Mouse (Mus musculus): Measurements from ENCODE around the gene Olfr530. TPM values are rescaled to one million over a fixed set of nuclear protein-coding genes. Genes with fewer than 3 reads are reported as not detected.

The Olfr530 gene
- polyA plus RNA-seq (2014; fragmentation: Nextera tagmentation; extraction: Ambion mirVana): not detected in 2 replicates

- 78% methylated on average over 1 of the region's 1 CpGs for WGBS
- Histone ChIP-seq H3K4me3 (ENCODE audit: low read depth, low read length) (no peak within 1 kb of the TSS), H3K4me2 (no peak within 1 kb of the TSS), H3K9me3 (ENCODE audit: control insufficient read depth, low read length) (no peaks in the 10 kb centered on the region), H3K4me1 (ENCODE audit: control insufficient read depth, insufficient read depth, low read length) (no peaks in the 10 kb centered on the region), H3K27me3 (ENCODE audit: control insufficient read depth, insufficient read depth, low read length) (no peaks in the 10 kb centered on the region), H3K27ac (ENCODE audit: low read depth, low read length) (no peak within 1 kb of the TSS), H3K36me3 (ENCODE audit: control insufficient read depth, insufficient read depth, low read length) (no peaks in the 10 kb centered on the region), H3K9ac (ENCODE audit: low read length) (no peak within 1 kb of the TSS)
- DNase-seq (ENCODE audit: low spot score, missing footprints): no peak
- ATAC-seq (ENCODE audit: low FRiP score): no peak
Observed at GRCm38 (mm10) chr7:140376231-140376630, at the start of gene Olfr530. Gene Olfr530, minus strand, starts transcription at chr7:140376331.

- Histone ChIP-seq H3K27me3 (ENCODE audit: control insufficient read depth, insufficient read depth, low read length) (no peaks in the 10 kb centered on the region), H3K9ac (ENCODE audit: low read length) (no peak within 1 kb of the TSS), H3K4me1 (ENCODE audit: control insufficient read depth, insufficient read depth, low read length) (no peaks in the 10 kb centered on the region), H3K9me3 (ENCODE audit: control insufficient read depth, low read length) (no peaks in the 10 kb centered on the region), H3K4me3 (ENCODE audit: low read depth, low read length) (no peak within 1 kb of the TSS), H3K27ac (ENCODE audit: low read depth, low read length) (no peak within 1 kb of the TSS), H3K36me3 (ENCODE audit: control insufficient read depth, insufficient read depth, low read length) (no peaks in the 10 kb centered on the region), H3K4me2 (no peak within 1 kb of the TSS)
- no peak for DNase-seq (ENCODE audit: low spot score, missing footprints)
- ATAC-seq (ENCODE audit: low FRiP score): no peak
- WGBS: 97% methylated on average over 1 of the region's 1 CpGs
Observed at GRCm38 (mm10) chr7:140421539-140421938, 45.4 kb upstream of the Olfr530 start, which contains the start of gene Olfr532. Gene Olfr532, minus strand, starts transcription at chr7:140421639.

GRCm38 (mm10) chr7:140402818-140403217 is 26.7 kb upstream of the Olfr530 start, which contains the start of gene Olfr531:
Gene Olfr531, minus strand, starts transcription at chr7:140402918.
- Histone ChIP-seq H3K27ac (ENCODE audit: low read depth, low read length) (no peak within 1 kb of the TSS), H3K27me3 (ENCODE audit: control insufficient read depth, insufficient read depth, low read length) (no peaks in the 10 kb centered on the region), H3K4me1 (ENCODE audit: control insufficient read depth, insufficient read depth, low read length) (no peaks in the 10 kb centered on the region), H3K9me3 (ENCODE audit: control insufficient read depth, low read length) (no peaks in the 10 kb centered on the region), H3K36me3 (ENCODE audit: control insufficient read depth, insufficient read depth, low read length) (no peaks in the 10 kb centered on the region), H3K4me3 (ENCODE audit: low read depth, low read length) (no peak within 1 kb of the TSS), H3K9ac (ENCODE audit: low read length) (no peak within 1 kb of the TSS), H3K4me2 (no peak within 1 kb of the TSS)
- 86% methylated on average over 1 of the region's 1 CpGs for WGBS
- ATAC-seq (ENCODE audit: low FRiP score) (no peak), DNase-seq (ENCODE audit: low spot score, missing footprints) (no peak)

GRCm38 (mm10) chr7:140376911-140377310 is 780 bp upstream of the Olfr530 start:
- H3K36me3 ChIP-seq (ENCODE audit: control insufficient read depth, insufficient read depth, low read length): no peaks in the 10 kb centered on the region
- no peak overlapping the region for H3K9ac ChIP-seq (ENCODE audit: low read length)
- WGBS: 96% methylated on average over 2 of the region's 2 CpGs
- H3K27me3 ChIP-seq (ENCODE audit: control insufficient read depth, insufficient read depth, low read length): no peaks in the 10 kb centered on the region
- no peaks in the 10 kb centered on the region for H3K9me3 ChIP-seq (ENCODE audit: control insufficient read depth, low read length)
- DNase-seq (ENCODE audit: low spot score, missing footprints) (no peak), ATAC-seq (ENCODE audit: low FRiP score) (no peak)
- H3K27ac ChIP-seq (ENCODE audit: low read depth, low read length): no peak overlapping the region
- H3K4me3 ChIP-seq (ENCODE audit: low read depth, low read length): no peak overlapping the region
- no peak overlapping the region for H3K4me2 ChIP-seq
- no peaks in the 10 kb centered on the region for H3K4me1 ChIP-seq (ENCODE audit: control insufficient read depth, insufficient read depth, low read length)

GRCm38 (mm10) chr7:140374300-140374699 is 1.8 kb downstream of the Olfr530 start:
- H3K4me1 ChIP-seq (ENCODE audit: control insufficient read depth, insufficient read depth, low read length): no peaks in the 10 kb centered on the region
- no peak overlapping the region for H3K4me3 ChIP-seq (ENCODE audit: low read depth, low read length)
- H3K27ac ChIP-seq (ENCODE audit: low read depth, low read length): no peak overlapping the region
- no peak overlapping the region for H3K4me2 ChIP-seq
- 87% methylated on average over 4 of the region's 4 CpGs for WGBS
- H3K27me3 ChIP-seq (ENCODE audit: control insufficient read depth, insufficient read depth, low read length): no peaks in the 10 kb centered on the region
- H3K9me3 ChIP-seq (ENCODE audit: control insufficient read depth, low read length): no peaks in the 10 kb centered on the region
- H3K9ac ChIP-seq (ENCODE audit: low read length): no peak overlapping the region
- no peak for ATAC-seq (ENCODE audit: low FRiP score)
- H3K36me3 ChIP-seq (ENCODE audit: control insufficient read depth, insufficient read depth, low read length): no peaks in the 10 kb centered on the region
- no peak for DNase-seq (ENCODE audit: low spot score, missing footprints)

- Histone ChIP-seq H3K27me3 (ENCODE audit: control insufficient read depth, insufficient read depth, low read length) (no peaks in the 10 kb centered on the region), H3K9ac (ENCODE audit: low read length) (no peak within 1 kb of the TSS), H3K27ac (ENCODE audit: low read depth, low read length) (no peak within 1 kb of the TSS), H3K9me3 (ENCODE audit: control insufficient read depth, low read length) (no peaks in the 10 kb centered on the region), H3K4me3 (ENCODE audit: low read depth, low read length) (no peak within 1 kb of the TSS), H3K4me1 (ENCODE audit: control insufficient read depth, insufficient read depth, low read length) (no peaks in the 10 kb centered on the region), H3K4me2 (no peak within 1 kb of the TSS), H3K36me3 (ENCODE audit: control insufficient read depth, insufficient read depth, low read length) (no peaks in the 10 kb centered on the region)
- DNase-seq (ENCODE audit: low spot score, missing footprints): no peak
- no peak for ATAC-seq (ENCODE audit: low FRiP score)
- 70% methylated on average over 3 of the region's 3 CpGs for WGBS
Observed at GRCm38 (mm10) chr7:140361571-140361970, 14.6 kb downstream of the Olfr530 start, which contains the start of gene Olfr60. Gene Olfr60, minus strand, starts transcription at chr7:140361671.

GRCm38 (mm10) chr7:140333717-140334116 is 42.4 kb downstream of the Olfr530 start, which contains the start of gene Olfr527:
Gene Olfr527, plus strand, starts transcription at chr7:140334017.
- Histone ChIP-seq H3K4me1 (ENCODE audit: control insufficient read depth, insufficient read depth, low read length) (no peaks in the 10 kb centered on the region), H3K36me3 (ENCODE audit: control insufficient read depth, insufficient read depth, low read length) (no peaks in the 10 kb centered on the region), H3K4me3 (ENCODE audit: low read depth, low read length) (no peak within 1 kb of the TSS), H3K4me2 (no peak within 1 kb of the TSS), H3K9me3 (ENCODE audit: control insufficient read depth, low read length) (no peaks in the 10 kb centered on the region), H3K27me3 (ENCODE audit: control insufficient read depth, insufficient read depth, low read length) (no peaks in the 10 kb centered on the region), H3K9ac (ENCODE audit: low read length) (no peak within 1 kb of the TSS), H3K27ac (ENCODE audit: low read depth, low read length) (no peak within 1 kb of the TSS)
- no peak for ATAC-seq (ENCODE audit: low FRiP score)
- DNase-seq (ENCODE audit: low spot score, missing footprints): no peak
- 76% methylated on average over 2 of the region's 2 CpGs for WGBS

GRCm38 (mm10) chr7:140329766-140330304 is 46.3 kb downstream of the Olfr530 start:
- WGBS: 71% methylated on average over 1 of the region's 1 CpGs
- no peak overlapping the region for H3K4me2 ChIP-seq
- H3K9me3 ChIP-seq (ENCODE audit: control insufficient read depth, low read length): no peaks in the 10 kb centered on the region
- no peaks in the 10 kb centered on the region for H3K27me3 ChIP-seq (ENCODE audit: control insufficient read depth, insufficient read depth, low read length)
- no peaks in the 10 kb centered on the region for H3K4me1 ChIP-seq (ENCODE audit: control insufficient read depth, insufficient read depth, low read length)
- no peaks in the 10 kb centered on the region for H3K36me3 ChIP-seq (ENCODE audit: control insufficient read depth, insufficient read depth, low read length)
- H3K4me3 ChIP-seq (ENCODE audit: low read depth, low read length): no peak overlapping the region
- DNase-seq (ENCODE audit: low spot score, missing footprints) (no peak), ATAC-seq (ENCODE audit: low FRiP score) (no peak)
- H3K27ac ChIP-seq (ENCODE audit: low read depth, low read length): no peak overlapping the region
- no peak overlapping the region for H3K9ac ChIP-seq (ENCODE audit: low read length)

Data from midbrain, embryonic 11.5 days (tissue).